Mouse (Mus musculus): ENCODE measurements at regions not wholly inside any gene's neighbourhood (a gene's known extent, or its start where the extent isn't known, plus 50 kb on each side); places are given as distances from the start of the nearest gene placed in this dataset.
A peak's percentile ranks its signal among the peaks of the same experiment; 100 is the strongest.

DNA sequence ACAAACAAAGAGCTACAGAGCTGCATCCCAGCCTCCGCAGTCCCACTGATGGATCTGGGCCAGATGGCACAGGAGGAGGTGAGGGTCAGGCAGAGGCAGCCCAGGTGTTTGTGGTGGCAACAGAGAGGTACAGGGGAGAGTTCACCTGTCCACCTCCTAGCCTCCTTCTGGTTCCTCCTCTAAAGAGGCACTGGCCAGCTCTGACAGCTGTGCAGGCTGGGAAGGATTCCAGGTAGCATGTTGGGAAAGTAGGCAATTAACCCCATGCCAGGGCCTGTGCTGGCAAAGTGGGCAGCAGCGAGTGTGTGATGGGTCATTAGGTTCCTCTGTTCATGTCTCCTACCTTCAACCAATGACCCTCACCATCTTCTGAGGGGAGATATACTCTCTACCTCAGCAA, 212.1 kb downstream of the Cbln1 start:
- no peak for ATAC-seq (replicated peaks; ENCODE audit: extremely low read depth, insufficient read depth, low FRiP score)

DNA sequence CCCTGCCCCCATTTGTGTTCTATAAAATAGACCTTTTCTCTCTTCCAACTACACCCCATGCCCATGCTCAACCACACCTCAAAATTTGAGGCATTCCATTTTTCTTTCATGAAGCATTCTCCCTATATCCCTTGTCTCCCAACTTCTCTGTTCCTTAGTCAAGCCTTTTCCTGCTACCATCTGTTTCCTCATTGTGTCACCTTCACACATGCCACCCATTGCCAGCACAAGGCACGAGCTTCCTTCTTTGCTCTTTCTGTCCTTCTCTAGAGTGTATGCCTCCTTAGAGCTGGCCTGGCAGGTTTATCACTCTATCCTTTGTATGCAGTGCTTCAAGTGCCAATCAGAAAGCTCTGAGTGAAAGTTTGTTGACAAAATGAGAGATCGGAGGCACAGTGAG, 229.7 kb downstream of the Cbln1 start:
- H3K9me3 ChIP-seq (replicated peaks; ENCODE audit: control insufficient read depth, low read length) = no peaks in the 10 kb centered on the region
- no peak overlapping the region for H3K4me3 ChIP-seq (ENCODE audit: low read length)
- H3K27me3 ChIP-seq (ENCODE audit: control insufficient read depth, insufficient read depth, low read length) = no peaks in the 10 kb centered on the region
- no peak for ATAC-seq (replicated peaks; ENCODE audit: extremely low read depth, insufficient read depth, low FRiP score)
- 58% methylated on average over 2 of the region's 2 CpGs for WGBS
- H3K36me3 ChIP-seq (ENCODE audit: control insufficient read depth, insufficient read depth) = no peaks in the 10 kb centered on the region
- no peak overlapping the region for H3K4me2 ChIP-seq (ENCODE audit: low read depth, low read length)
- no peak overlapping the region for H3K27ac ChIP-seq (ENCODE audit: low read length)
- H3K9ac ChIP-seq (ENCODE audit: low read length) = no peak overlapping the region
- H3K4me1 ChIP-seq (ENCODE audit: control insufficient read depth, insufficient read depth, low read length) = no peaks in the 10 kb centered on the region

More for the DNA sequence above, 212.1 kb downstream of the Cbln1 start:
- Histone ChIP-seq H3K4me2 (ENCODE audit: low read depth, low read length) (no peak overlapping the region), H3K4me3 (ENCODE audit: low read length) (no peak overlapping the region), H3K27ac (ENCODE audit: low read length) (no peak overlapping the region), H3K27me3 (ENCODE audit: control insufficient read depth, insufficient read depth, low read length) (no peaks in the 10 kb centered on the region), H3K36me3 (ENCODE audit: control insufficient read depth, insufficient read depth) (no peaks in the 10 kb centered on the region), H3K9me3 (replicated peaks; ENCODE audit: control insufficient read depth, low read length) (peaks cover 3% of the 10 kb centered on the region; the same call in 1 of the 2 replicates), H3K4me1 (ENCODE audit: control insufficient read depth, insufficient read depth, low read length) (no peaks in the 10 kb centered on the region), H3K9ac (ENCODE audit: low read length) (no peak overlapping the region)
- WGBS = 77% methylated on average over 2 of the region's 2 CpGs

DNA sequence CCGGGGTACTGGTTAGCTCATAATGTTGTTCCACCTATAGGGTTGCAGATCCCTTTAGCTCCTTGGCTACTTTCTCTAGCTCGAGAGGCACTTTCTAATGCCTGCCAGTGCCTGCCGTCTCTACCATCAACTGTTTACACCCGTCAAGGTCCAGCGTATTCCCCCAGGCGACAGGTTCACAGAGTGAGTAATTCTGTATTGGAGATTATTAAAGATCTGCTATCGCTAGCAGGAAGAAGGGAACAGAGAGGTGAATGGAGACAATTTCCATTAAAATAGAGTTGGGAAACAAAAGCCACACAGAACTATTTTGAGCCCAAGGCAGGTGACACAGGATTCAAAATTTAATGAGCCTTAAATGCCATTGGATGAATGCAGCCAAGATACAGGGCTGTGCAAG, 235.2 kb downstream of the Cbln1 start:
- H3K9ac ChIP-seq (ENCODE audit: low read length) = no peak overlapping the region
- no peak overlapping the region for H3K4me2 ChIP-seq (ENCODE audit: low read depth, low read length)
- H3K9me3 ChIP-seq (replicated peaks; ENCODE audit: control insufficient read depth, low read length) = no peaks in the 10 kb centered on the region
- H3K36me3 ChIP-seq (ENCODE audit: control insufficient read depth, insufficient read depth) = no peaks in the 10 kb centered on the region
- H3K4me3 ChIP-seq (ENCODE audit: low read length) = no peak overlapping the region
- ATAC-seq (replicated peaks; ENCODE audit: extremely low read depth, insufficient read depth, low FRiP score) = no peak
- no peaks in the 10 kb centered on the region for H3K4me1 ChIP-seq (ENCODE audit: control insufficient read depth, insufficient read depth, low read length)
- WGBS = 83% methylated on average over 6 of the region's 7 CpGs
- H3K27ac ChIP-seq (ENCODE audit: low read length) = no peak overlapping the region
- no peaks in the 10 kb centered on the region for H3K27me3 ChIP-seq (ENCODE audit: control insufficient read depth, insufficient read depth, low read length)

DNA sequence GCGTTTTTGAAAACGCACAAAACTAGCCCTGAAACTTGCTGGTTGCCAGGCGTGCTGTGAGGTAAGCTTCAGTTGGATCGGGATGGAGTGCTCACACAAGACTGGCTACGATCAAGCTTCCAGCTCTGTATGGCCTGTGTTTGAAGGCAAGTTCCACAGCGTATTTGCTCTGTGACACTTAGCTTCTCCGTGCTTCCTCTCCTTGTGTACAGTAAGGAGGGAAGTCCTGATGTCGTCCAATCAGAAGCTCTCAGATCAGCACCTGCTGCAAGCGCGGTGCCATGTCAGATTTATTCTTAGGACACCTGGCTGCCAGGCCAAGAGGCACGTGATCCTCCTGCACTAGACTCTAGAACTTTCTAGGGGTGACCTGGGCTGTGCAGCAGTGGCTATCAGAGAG, 236.0 kb downstream of the Cbln1 start:
- Histone ChIP-seq H3K4me1 (ENCODE audit: control insufficient read depth, insufficient read depth, low read length) (no peaks in the 10 kb centered on the region), H3K9ac (ENCODE audit: low read length) (no peak overlapping the region), H3K36me3 (ENCODE audit: control insufficient read depth, insufficient read depth) (no peaks in the 10 kb centered on the region), H3K4me2 (ENCODE audit: low read depth, low read length) (no peak overlapping the region), H3K27me3 (ENCODE audit: control insufficient read depth, insufficient read depth, low read length) (no peaks in the 10 kb centered on the region), H3K4me3 (ENCODE audit: low read length) (no peak overlapping the region), H3K27ac (ENCODE audit: low read length) (no peak overlapping the region), H3K9me3 (replicated peaks; ENCODE audit: control insufficient read depth, low read length) (no peaks in the 10 kb centered on the region)
- 78% methylated on average over 11 of the region's 11 CpGs for WGBS
- no peak for ATAC-seq (replicated peaks; ENCODE audit: extremely low read depth, insufficient read depth, low FRiP score)

DNA sequence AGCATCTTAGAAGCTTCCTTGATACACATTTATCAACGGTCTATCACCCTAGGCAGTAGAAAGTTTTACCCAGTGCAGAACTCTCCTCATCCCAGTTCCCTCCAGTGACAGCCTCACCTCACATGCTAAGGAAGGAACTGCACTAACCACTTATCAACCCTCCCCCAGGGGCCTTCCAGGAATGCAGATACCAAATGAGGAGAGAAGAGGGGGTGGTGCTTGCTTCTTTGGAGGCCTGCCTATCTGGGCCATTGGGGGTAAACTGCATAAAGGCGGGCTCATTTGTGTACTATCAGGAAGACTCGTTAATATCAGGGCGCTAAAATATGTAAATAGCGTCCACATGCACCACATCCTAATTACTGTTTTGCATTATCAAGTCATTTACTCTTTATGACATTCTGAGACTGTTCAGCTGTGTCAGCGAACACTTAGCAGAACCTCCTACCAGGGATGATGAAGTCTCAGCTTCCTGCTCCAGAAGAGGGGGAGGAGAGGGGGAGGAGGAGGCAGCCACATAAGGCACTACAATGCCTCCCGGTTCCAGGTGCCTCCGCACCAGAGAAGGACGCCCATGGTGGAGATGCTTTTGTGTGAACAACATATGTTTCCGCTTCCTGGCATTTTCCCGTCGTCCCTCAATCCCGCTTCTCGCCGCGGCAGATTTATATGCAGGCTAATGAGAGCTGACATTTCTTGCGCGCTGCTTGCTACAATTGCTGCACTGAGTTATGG, 236.9 kb downstream of the Cbln1 start:
- H3K9ac ChIP-seq (ENCODE audit: low read length) = no peak overlapping the region
- H3K4me1 ChIP-seq (ENCODE audit: control insufficient read depth, insufficient read depth, low read length) = no peaks in the 10 kb centered on the region
- no peak overlapping the region for H3K27ac ChIP-seq (ENCODE audit: low read length)
- H3K27me3 ChIP-seq (ENCODE audit: control insufficient read depth, insufficient read depth, low read length) = no peaks in the 10 kb centered on the region
- no peaks in the 10 kb centered on the region for H3K36me3 ChIP-seq (ENCODE audit: control insufficient read depth, insufficient read depth)
- no peaks in the 10 kb centered on the region for H3K9me3 ChIP-seq (replicated peaks; ENCODE audit: control insufficient read depth, low read length)
- no peak for ATAC-seq (replicated peaks; ENCODE audit: extremely low read depth, insufficient read depth, low FRiP score)
- H3K4me2 ChIP-seq (ENCODE audit: low read depth, low read length) = peak overlapping the region; percentile 51
- WGBS = 36% methylated on average over 18 of the region's 18 CpGs
- no peak overlapping the region; the same call in 1 of the 2 replicates for H3K4me3 ChIP-seq (ENCODE audit: low read length)

DNA sequence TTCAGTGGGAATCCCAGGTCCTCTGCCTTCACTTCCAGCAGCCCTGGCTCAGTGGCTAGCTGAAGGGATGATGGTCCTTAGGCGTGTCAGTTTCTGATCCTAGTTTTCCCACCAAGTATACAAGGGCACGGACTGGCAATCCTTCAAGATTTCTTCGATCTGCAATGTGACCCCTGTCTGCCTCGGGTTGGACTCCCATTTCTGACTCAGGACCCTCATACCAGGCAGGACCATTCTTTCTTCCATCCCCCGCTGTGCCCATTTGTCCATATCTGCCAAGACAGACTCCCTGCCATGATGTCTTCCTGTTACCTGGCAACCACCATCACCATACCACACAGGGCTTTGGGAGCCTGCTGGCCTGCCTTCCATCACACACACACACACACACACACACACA, 238.1 kb downstream of the Cbln1 start:
- WGBS = 74% methylated on average over 5 of the region's 5 CpGs
- H3K9ac ChIP-seq (ENCODE audit: low read length) = no peak overlapping the region
- H3K27me3 ChIP-seq (ENCODE audit: control insufficient read depth, insufficient read depth, low read length) = no peaks in the 10 kb centered on the region
- H3K4me3 ChIP-seq (ENCODE audit: low read length) = no peak overlapping the region
- H3K4me1 ChIP-seq (ENCODE audit: control insufficient read depth, insufficient read depth, low read length) = no peaks in the 10 kb centered on the region
- H3K36me3 ChIP-seq (ENCODE audit: control insufficient read depth, insufficient read depth) = no peaks in the 10 kb centered on the region
- H3K4me2 ChIP-seq (ENCODE audit: low read depth, low read length) = no peak overlapping the region
- H3K9me3 ChIP-seq (replicated peaks; ENCODE audit: control insufficient read depth, low read length) = no peaks in the 10 kb centered on the region
- ATAC-seq (replicated peaks; ENCODE audit: extremely low read depth, insufficient read depth, low FRiP score) = no peak
- H3K27ac ChIP-seq (ENCODE audit: low read length) = no peak overlapping the region

DNA sequence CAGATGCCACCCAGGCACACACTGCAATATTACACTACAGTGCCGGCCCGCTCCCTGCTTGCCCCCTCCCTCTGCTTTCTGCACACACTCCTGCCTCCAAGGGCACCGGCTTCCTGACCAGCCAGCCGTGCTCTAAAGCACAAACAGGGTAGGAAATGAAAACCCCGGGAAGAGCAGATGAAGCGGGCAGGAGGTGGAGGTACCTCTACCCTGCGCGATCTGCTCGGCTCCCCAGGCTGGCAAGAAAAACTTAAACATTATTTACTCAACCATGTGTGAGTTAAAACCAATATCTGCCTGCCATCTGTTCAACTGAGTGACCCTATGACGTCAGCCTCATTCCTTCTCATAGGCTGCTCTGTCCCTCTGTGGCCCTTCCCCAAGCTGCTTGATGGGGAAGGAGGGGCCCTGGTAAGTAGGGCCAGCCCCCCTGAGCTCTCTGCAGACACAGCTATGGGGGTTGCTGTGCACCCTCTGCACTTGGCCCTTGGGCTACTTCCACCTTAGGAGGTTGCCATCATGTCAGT, 238.5 kb downstream of the Cbln1 start:
- no peaks in the 10 kb centered on the region for H3K9me3 ChIP-seq (replicated peaks; ENCODE audit: control insufficient read depth, low read length)
- H3K27ac ChIP-seq (ENCODE audit: low read length) = no peak overlapping the region
- no peak overlapping the region for H3K9ac ChIP-seq (ENCODE audit: low read length)
- H3K36me3 ChIP-seq (ENCODE audit: control insufficient read depth, insufficient read depth) = no peaks in the 10 kb centered on the region
- no peaks in the 10 kb centered on the region for H3K27me3 ChIP-seq (ENCODE audit: control insufficient read depth, insufficient read depth, low read length)
- no peaks in the 10 kb centered on the region for H3K4me1 ChIP-seq (ENCODE audit: control insufficient read depth, insufficient read depth, low read length)
- H3K4me3 ChIP-seq (ENCODE audit: low read length) = no peak overlapping the region
- 41% methylated on average over 10 of the region's 10 CpGs for WGBS
- ATAC-seq (replicated peaks; ENCODE audit: extremely low read depth, insufficient read depth, low FRiP score) = no peak
- H3K4me2 ChIP-seq (ENCODE audit: low read depth, low read length) = no peak overlapping the region

DNA sequence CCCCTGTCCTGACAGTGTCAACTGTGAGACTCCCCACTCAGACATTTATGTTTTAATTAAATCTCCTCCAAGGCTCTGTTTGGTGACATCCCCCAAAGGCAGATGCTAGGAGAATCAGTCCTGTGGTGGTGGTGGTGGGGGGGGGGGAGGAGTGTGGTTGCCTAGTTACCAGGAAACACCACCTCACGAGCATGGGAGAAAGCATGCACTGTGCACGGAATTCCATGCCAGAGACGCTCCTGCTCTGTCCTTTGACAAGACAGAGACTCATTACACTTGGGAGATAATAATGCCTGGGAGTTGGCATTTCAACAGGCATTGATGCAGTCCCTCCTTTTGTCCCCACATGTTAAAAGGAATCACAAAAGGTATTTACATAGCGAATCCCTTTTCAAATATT, 240.6 kb downstream of the Cbln1 start:
- Histone ChIP-seq H3K27ac (ENCODE audit: low read length) (no peak overlapping the region), H3K4me1 (ENCODE audit: control insufficient read depth, insufficient read depth, low read length) (no peaks in the 10 kb centered on the region), H3K9me3 (replicated peaks; ENCODE audit: control insufficient read depth, low read length) (no peaks in the 10 kb centered on the region), H3K27me3 (ENCODE audit: control insufficient read depth, insufficient read depth, low read length) (no peaks in the 10 kb centered on the region), H3K36me3 (ENCODE audit: control insufficient read depth, insufficient read depth) (no peaks in the 10 kb centered on the region), H3K9ac (ENCODE audit: low read length) (no peak overlapping the region), H3K4me2 (ENCODE audit: low read depth, low read length) (no peak overlapping the region), H3K4me3 (ENCODE audit: low read length) (no peak overlapping the region)
- no peak for ATAC-seq (replicated peaks; ENCODE audit: extremely low read depth, insufficient read depth, low FRiP score)
- WGBS = 31% methylated on average over 4 of the region's 4 CpGs

DNA sequence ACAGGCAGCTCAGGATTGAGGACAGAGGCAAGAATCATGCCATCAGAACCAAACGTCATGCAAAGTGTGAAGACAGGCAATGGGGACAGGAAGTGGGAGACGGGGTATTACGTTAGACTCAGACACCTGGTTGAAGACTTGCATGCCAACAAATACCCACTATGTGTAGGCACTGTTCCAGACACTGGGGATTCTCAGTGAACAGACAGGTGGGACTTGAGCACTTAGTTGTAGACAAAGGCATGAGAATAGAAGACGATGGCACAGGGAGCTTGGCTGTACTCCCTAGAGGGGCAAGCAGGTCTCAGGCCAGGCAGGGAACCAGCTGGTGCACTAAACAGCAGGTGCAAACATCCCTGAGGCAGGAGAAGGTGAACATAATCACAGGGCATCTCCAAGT, 242.3 kb downstream of the Cbln1 start:
- no peak for ATAC-seq (replicated peaks; ENCODE audit: extremely low read depth, insufficient read depth, low FRiP score)
- 77% methylated on average over 4 of the region's 4 CpGs for WGBS
- no peak overlapping the region for H3K4me2 ChIP-seq (ENCODE audit: low read depth, low read length)
- H3K27me3 ChIP-seq (ENCODE audit: control insufficient read depth, insufficient read depth, low read length) = no peaks in the 10 kb centered on the region
- H3K9ac ChIP-seq (ENCODE audit: low read length) = no peak overlapping the region
- no peaks in the 10 kb centered on the region for H3K36me3 ChIP-seq (ENCODE audit: control insufficient read depth, insufficient read depth)
- H3K9me3 ChIP-seq (replicated peaks; ENCODE audit: control insufficient read depth, low read length) = no peaks in the 10 kb centered on the region
- H3K27ac ChIP-seq (ENCODE audit: low read length) = no peak overlapping the region
- no peak overlapping the region for H3K4me3 ChIP-seq (ENCODE audit: low read length)
- no peaks in the 10 kb centered on the region for H3K4me1 ChIP-seq (ENCODE audit: control insufficient read depth, insufficient read depth, low read length)
